Mouse (Mus musculus): ENCODE results near the gene Tdrd5.

GRCm38 (mm10) chr1:156221327-156221726 is 82.1 kb downstream of the Tdrd5 start:
- TF ChIP-seq CTCF (IDR thresholded peaks at IDR 0.05; ENCODE audit: borderline replicate concordance, insufficient read depth, low read length) (no peak), POLR2A (IDR thresholded peaks at IDR 0.05; ENCODE audit: low read depth, low read length) (no peak)

Measured in embryonic fibroblast, embryonic 13.5 days (primary cell).